19 mouse cellular contexts compared by ENCODE assay signal in the genomic region with DNA sequence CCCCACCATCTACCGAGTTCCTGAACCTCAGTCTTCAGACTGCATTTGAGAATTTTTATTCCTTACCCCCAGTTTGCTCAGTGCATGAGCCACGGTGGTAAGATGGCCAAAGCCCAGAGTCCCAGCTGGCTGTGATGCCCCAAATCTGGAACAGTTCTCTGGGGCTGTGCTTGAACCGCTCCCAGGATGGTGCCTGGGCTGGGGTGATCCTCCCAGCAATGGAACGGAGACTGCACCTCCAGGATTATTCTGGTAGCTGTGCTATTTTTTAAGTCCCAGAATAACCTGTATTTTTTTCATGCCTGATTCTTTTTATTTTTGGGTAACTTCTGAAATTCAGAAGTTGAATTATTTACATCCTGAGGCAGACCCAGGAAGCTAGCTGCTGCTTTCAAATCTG. TPM values are rescaled to one million over a fixed set of nuclear protein-coding genes. Genes with fewer than 3 reads are reported as not detected.
"Had no signal": no experiment of that assay in that cellular context is flagged by ENCODE, and none has a peak within 500 bp of the region (broad histone marks: within the 10 kb centered on the region; RNA-seq: fewer than 3 reads in every experiment).

No protein-coding gene starts in this region.

- H3K4me2 ChIP-seq: lung, embryonic 14.5 days; midbrain, embryonic 13.5 days; midbrain, embryonic 15.5 days; neural tube, embryonic 13.5 days; neural tube, embryonic 15.5 days had no signal

- ATAC-seq: midbrain, embryonic 13.5 days; midbrain, embryonic 15.5 days had no signal

- H3K4me3 ChIP-seq: midbrain, embryonic 10.5 days; midbrain, embryonic 13.5 days; midbrain, embryonic 15.5 days; myocyte; neural tube, embryonic 13.5 days; neural tube, embryonic 15.5 days had no signal

- H3K27ac ChIP-seq: midbrain, embryonic 10.5 days; midbrain, embryonic 13.5 days; midbrain, embryonic 15.5 days; neural tube, embryonic 13.5 days; neural tube, embryonic 15.5 days had no signal

- DNase-seq: lung, adult 18-20 months; lung, embryonic 14.5 days; lung, postnatal 10 days; lung, postnatal 4 days; retina, postnatal 1 day; right cerebral cortex, adult 18-20 months; right cerebral cortex, postnatal 25 days; right cerebral cortex, postnatal 4 days; spleen, adult 18-20 months; thymus, adult 2 months; thymus, postnatal 14 days; thymus, postnatal 36 days had no signal

- H3K9ac ChIP-seq: lung, embryonic 14.5 days; midbrain, embryonic 13.5 days; midbrain, embryonic 15.5 days; neural tube, embryonic 13.5 days; neural tube, embryonic 15.5 days had no signal

- H3K9me3 ChIP-seq: midbrain, embryonic 10.5 days; midbrain, embryonic 13.5 days; midbrain, embryonic 15.5 days; neural tube, embryonic 13.5 days; neural tube, embryonic 15.5 days had no signal

- H3K36me3 ChIP-seq: midbrain, embryonic 10.5 days; midbrain, embryonic 13.5 days; midbrain, embryonic 15.5 days; neural tube, embryonic 13.5 days; neural tube, embryonic 15.5 days had no signal

- H3K27me3 ChIP-seq: midbrain, embryonic 15.5 days had no signal

RNA-seq across cellular contexts. Expression of a gene that starts 35.1 kb away (rescaled TPM):
- total RNA-seq: megakaryocyte-erythroid progenitor cell, adult 5-6 weeks had no signal
- polyA plus RNA-seq: lung, embryonic 14.5 days had no signal
